Mouse (Mus musculus) thymus, postnatal 25 days (tissue): ENCODE results near the gene Vmn2r89.
"Not testable (repeated sequence)": the region's sequence is repeated elsewhere in the genome, so short reads cannot be mapped to it uniquely, and the experiment has no call there.

Source experiments
- DNase-seq: peaks from one replicate; pipeline ENCODE4 v3.0.0; 2022

The Vmn2r89 gene

DNA sequence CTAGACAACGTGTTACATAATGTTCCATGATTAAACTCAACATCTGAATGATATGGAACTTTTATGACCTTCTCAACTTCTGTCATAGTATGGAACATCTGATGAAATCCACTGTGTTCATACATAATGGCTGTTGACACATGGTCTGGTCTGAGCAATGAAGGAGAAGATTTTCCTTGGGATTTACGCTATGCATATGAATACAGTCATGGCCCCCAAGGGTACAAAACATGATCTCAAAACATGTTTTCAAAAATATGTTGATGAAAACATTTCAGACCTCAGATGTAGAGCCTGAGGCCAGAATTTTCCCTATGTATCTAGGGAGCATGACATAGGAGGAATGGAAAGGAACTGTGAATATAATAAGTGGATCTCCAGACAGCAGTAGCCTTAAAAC, at the start of gene Vmn2r89:
Vmn2r89 (plus strand) TSS at position 301 of the 400 bp plus-strand sequence.
- not testable (repeated sequence) for DNase-seq

DNA sequence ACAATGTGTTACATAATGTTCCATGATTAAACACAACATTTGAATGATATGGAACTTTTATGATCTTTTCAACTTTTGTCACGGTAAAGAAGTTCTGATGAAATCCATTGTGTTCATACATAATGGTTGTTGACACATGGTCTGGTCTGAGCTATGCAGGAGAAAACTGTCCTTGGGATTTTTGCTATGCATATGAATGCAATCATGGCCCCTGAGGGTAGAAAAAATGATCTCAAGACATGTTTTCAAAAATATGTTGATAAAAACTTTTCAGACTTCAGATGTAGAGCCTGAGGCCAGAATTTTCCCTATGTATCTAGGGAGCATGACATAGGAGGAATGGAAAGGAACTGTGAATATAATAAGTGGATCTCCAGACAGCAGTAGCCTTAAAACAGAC, 41.1 kb upstream of the Vmn2r89 start, which contains the start of gene Vmn2r88:
Vmn2r88 (plus strand) TSS at position 301 of the 400 bp plus-strand sequence.
- DNase-seq = no peak

DNA sequence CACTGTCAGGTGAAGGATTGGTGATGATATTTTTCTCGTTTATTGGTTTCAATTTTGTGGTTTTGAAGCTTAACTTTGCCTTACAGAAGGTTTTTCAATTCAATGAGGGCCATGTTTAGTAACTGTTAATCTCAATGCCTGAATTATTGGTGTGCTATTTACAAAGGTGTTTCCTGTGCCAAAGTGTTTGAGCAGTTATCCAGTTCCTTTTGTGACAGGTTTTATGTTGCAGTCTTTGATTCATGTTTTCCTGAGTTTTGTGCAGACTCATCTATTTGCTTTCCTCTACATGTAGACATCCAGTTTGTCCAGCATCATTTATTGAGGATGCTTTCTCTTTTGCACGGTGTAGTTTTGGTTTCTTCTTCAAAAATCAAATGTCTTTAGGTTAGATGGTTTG, 27.8 kb upstream of the Vmn2r89 start:
- no peak for DNase-seq

DNA sequence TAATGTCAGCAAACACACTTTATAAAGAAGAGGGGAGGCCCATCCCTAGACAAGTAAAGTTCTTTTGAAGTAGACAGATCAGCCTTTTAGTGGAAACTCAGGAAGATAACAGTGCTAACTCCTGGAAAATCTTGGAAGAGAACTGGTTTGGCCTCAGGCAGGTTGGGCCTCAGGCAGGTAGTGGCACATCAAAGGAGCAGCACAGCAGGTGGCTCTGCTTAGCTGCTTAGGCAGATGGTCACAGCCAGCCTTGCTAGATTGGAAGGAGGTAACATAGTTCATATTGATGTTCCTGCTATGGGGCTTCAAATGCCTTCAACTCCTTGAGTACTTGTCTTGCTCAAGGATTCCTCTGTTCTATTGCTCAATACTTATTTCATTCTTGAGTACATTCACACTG, 21.5 kb upstream of the Vmn2r89 start:
- not testable (repeated sequence) for DNase-seq

DNA sequence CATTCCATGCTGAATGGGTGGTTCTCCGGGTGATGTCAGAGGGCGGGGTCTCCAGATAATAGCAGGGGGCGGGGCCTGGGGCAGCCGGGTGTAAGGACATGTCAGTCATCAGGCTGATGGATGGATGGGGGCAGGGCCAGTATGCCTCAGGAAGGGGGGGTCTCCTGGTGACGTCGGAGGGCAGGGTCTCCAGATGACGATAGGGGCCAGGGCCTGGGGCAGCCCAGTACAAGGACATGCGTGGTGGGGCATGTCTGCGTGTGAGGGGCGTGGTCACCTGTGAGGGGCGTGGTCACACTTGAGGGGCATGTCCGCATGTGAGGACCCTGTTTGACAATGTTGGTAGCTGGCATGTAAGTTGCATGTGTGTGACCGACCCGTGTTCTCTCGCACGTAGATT, 17.1 kb upstream of the Vmn2r89 start:
- no peak for DNase-seq

DNA sequence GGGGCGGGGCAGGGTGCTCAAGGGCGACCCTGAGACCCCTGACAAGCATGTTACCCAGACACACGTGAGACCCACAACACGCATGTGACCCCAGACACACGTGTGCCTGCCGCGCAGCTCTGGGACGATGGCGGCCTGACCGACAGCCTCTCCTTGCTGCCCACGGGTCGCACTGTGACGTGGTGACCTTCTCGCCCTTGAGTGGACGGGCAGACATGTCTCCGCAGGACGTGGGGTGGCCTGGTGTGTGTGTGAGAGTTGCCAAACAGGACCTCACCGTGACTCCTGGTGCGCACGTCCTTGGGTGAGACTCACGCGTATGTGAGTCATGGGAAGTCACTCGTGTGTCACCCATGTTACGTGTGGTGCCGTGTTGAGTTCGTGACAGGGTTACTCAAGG, 16.6 kb upstream of the Vmn2r89 start:
- DNase-seq = no peak

DNA sequence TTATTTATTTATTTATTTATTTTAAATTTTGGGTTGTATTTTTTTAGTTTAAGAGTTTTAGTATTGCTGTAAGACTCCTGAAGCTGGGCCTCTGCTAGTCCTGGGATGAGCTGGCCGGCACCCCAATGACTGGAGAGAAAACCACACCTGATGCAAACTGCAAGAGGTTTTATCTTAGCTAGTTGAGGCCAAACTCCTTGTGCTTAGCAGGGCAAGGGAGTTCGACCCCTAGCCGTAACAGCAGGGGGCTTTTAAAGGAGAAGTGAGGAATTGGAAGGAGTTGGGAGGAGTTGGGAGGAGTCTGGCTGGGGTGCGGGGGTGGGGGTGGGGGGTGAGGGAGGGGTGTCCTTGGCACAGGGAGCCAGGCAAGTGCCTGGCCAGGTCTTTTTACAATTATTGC, 12.7 kb upstream of the Vmn2r89 start:
- DNase-seq = no peak

DNA sequence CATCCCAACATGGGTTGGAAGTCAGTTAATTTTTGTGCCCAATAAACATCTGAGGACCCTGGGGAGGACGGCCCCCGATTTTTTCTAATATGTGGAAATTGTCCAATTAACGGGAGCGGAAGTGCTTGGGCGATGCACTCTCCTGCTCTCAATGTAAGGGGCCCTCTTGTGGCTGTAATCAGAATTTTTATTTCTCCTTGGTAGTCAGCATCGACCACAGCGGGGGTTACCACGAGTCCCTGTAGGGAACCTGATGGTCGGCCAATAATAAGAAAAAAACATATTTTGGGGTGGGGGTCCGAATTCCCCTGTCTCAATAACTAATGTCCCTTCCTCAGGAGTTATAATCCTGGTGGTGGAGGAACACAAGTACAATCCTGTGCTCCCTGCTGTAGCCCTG, 28.6 kb downstream of the Vmn2r89 start:
- not testable (repeated sequence) for DNase-seq

DNA sequence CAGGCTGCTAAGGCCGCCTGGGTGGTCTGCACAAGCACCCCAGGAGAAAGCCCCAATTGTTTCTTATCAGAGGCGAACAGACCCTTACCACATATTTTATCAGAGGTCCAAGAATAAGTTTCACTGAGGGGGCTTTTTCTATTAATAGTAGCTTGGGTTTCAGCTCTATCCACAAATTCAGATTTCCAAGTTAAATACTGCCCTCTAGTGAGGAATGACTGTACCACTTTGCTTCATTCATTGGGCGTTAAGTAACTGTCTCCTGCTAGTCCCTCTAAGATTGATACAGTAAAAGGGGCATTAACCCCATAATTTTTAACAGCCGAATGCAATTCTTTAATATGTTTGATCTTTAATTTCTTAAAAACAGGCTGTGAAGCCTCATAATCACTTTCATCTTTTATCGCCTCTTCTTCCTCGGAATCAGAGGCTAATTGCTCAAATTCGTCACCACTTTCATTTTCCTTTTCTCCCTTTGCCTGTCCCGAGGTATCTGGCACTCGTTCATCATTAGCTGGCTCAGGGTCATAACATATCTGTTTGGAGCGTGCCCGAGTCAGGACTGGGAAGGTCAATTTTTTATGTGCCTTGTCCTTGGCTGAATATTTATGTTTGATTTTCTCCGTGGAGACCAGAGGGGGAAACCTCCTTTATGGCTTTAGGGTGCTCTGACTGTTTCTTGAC, 29.8 kb downstream of the Vmn2r89 start:
- DNase-seq = not testable (repeated sequence)

DNA sequence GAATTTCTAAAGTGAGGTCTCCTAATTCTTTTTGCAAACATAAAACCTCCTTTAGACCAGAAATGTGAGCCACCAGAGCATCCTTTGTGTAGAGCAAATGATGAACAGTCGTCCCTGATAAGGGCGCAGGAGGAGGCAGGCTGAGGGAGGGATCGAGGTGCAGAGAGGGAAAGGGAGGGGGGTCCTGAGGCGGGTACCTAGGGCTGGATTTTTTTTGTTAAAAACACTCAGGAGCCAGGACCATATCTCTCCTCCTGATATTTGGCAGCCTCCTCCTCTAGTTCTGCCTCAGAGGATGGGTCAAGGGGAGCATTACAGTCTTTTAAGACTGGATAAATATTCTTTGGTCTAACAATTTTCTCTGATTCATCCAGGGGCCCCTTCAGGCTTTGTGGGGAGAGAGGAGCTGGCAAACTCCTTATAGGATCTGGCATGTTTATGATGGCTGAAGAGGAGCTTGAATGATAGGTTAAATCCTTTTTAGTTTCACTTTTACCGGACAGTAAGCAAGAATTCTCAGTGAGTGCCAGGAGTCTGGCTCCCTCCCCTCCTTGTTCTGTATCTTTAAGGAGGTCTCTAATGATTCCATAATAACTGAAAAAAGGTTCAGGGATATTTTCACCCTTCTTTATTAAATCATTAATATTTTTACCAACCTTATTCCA, 30.5 kb downstream of the Vmn2r89 start:
- DNase-seq = no peak

DNA sequence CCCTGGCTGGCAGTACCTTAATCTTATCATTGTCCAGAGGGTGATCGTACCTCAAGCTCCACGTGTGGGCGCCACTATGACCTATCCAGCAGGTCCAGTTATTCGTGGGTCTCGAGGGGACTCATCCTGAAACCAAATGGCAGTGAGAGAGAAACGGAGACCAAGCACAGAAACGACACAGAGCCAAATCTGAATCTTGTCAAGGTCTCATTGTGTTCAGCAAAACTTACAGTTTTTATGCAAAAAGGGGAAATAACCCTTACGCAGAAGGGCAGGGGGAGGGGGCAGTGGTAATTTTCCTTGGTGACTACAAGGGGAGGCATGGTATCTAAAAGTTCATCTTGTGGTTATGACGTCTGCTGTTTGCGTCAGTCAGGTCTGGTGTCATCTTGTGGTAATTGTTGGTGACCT, 31.3 kb downstream of the Vmn2r89 start:
- not testable (repeated sequence) for DNase-seq

DNA sequence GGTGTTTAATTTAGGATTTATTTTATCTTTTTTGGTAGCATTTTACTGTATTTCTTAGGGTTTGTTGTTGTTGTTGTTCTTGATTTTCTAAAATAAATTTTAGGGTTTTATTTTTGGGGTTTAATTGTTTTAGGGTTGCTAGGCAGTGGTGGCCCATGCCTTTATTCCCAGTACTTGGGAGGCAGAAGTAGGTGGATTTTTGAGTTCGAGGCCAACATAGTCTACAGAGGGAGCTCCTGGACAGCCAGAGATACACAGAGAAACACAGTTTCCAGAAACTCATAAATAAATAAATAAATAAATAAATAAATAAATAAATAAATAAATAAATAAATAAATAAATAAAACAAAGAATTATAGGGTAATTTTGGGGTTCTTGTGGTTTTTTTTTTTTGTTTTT, 32.0 kb downstream of the Vmn2r89 start:
- DNase-seq = no peak

DNA sequence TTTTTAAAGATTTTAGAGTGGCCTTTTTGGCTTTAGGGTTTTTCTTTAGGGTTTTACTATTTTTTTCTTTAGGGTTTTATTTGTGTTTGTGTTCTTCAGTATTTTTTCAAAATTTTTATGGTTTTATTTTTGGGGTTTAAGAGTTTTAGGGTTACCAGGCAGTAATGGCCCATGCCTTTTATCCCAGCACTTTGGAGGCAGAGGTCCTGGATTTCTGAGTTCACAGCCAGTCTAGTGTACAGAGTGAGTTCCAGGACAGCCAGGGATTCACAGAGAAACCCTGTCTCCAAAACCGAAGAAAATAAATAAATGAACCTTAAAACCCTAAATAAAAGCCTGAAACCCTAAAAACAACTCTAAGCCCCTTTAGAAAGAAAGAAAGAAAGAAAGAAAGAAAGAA, 34.5 kb downstream of the Vmn2r89 start:
- DNase-seq = no peak

DNA sequence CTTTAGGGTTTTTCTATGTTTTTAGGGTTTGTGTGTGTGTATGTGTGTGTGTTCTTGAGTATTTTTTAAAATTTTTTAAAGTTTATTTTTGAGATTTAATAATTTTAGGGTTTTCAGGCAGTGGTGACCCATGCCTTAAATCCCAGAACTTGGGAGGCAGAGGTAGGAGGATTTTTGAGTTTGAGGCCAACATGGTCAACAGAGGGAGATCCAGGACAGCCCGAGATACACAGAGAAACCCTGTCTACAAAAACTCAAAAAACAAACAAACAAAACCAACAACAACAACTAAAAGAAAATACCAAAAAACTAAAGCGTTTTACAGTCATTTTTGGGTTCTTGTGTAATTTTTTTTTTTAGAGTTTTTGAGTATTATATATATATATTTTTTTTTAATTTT, 44.1 kb downstream of the Vmn2r89 start:
- DNase-seq = no peak

DNA sequence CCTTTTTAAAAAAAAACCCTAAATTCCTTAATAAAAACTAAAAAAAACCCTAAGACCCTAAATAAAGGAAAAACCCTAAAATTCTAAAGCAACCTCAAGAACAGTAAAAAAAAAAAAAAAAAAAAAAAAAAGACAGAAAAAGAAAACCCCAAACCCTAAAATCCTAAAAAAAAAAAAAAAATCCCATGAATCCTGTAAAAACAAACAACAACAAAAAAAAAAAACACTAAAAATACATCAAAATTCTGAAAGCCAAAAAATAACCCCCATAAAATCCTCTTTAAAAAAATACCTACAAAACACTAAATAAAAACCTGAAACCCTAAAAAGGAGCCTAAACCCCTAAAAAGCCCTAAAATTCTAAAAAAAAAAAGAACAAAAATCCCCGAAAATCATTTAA, 45.3 kb downstream of the Vmn2r89 start:
- DNase-seq = no peak

DNA sequence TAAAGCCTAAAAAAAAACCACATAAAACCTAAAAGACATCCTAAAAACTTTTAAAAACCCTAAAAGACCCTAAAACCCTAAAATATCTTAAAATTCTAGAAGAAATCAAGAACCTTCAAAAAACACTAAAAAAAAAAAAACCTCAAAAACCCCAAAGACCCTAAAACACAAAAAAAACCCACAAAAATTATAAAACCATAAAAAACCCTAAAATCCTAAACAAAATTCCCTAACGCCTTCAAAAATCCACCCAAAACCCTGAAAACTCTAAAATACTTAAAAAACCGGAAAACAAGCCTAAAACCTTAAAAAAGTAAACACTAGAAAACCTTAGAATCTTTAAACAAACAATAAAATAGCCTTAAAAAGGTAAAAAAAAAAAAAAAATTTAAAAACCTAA, 46.3 kb downstream of the Vmn2r89 start:
- DNase-seq = no peak

DNA sequence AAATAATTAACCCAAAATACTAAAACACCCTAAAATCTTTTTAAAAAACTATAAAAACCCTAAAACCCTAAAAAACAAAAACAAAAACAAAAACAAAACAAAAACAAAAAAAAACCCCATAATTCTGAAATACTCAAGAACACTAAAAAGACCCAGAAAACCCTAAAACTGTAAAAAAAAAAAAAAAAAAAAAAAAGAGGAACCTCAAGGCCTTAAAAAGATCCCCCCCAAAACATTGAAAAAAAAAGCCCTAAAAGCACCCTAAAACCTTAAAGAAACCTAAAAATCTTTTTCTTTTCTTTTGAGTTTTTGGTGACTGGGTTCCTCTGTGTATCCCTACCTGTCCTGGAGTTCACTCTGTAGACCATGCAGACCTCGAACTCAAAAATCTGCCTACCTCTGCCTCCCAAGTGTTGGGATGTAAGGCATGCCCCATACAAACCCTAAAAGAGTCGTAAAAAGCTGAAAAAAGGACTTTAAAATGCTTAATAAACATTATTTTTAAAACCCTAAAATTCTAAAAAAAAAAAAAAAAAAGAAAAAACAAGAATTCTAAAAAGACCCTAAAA, 48.1 kb downstream of the Vmn2r89 start:
- no peak for DNase-seq

DNA sequence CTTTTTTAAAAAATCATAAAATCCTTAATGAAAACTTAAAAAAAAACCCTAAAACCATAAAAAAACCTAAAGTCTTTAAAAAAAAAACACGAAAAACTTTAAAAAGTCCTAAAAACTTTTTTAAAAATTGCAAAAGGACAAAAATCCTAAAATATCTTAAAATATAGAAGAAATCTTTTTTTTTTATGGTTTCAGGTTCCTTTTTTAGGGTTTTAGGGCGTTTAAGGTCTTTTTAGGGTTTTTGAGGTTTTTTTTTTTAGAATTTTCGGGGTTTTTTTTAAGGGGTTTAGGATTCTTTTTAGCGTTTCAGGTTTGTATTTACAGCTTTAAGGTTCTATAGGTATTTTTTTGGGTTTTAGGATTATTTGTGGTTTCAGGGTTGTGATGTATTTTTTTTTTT, 48.8 kb downstream of the Vmn2r89 start:
- DNase-seq = no peak

DNA sequence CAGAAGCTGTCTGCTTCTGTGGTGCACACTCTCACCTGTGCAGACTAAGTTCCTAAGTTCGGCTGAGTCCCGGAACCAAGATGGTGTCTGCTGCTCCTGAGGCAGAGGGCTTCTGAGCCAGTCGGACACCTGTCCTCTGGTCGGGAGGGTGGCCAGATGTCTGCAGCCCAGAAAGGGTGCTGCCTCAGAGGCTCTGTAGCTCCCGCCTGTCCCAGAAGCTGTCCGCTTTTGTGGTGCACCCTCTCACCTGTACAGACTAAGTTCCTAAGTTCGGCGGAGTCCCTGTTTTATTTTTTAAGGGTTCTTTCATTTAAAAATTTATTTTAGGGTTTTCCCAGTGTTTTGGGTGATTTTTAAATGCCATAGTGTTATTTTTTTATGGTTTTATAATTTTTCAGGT, 55.8 kb downstream of the Vmn2r89 start:
- DNase-seq = no peak
